Comparison of ENCODE assay signal across 7 mouse cellular contexts in genomic region chr3:57845786-57846661, GRCm38 (mm10). TPM values are rescaled to one million over a fixed set of nuclear protein-coding genes. Genes with fewer than 3 reads are reported as not detected.
DNase-seq lines count a peak whose midpoint lies in the region; ATAC-seq and TF ChIP-seq lines count a peak whose summit lies in the region.

No protein-coding gene starts in this region.

- H3K4me2 ChIP-seq in CH12.LX (ENCODE audit: insufficient read depth, low read depth, poor library complexity, severe bottlenecking) = peak overlapping the region; percentile 76; the same call in 1 of the 2 replicates
- H3K4me2 ChIP-seq in embryonic facial prominence, embryonic 11.5 days (ENCODE audit: low read depth, low read length) = peak overlapping the region; percentile 57
- peak overlapping the region; percentile 70 for H3K4me2 ChIP-seq in hindbrain, embryonic 11.5 days (replicated peaks; ENCODE audit: low read depth, low read length)
- H3K4me2 ChIP-seq in limb, embryonic 14.5 days (replicated peaks; ENCODE audit: low read depth, low read length, severe bottlenecking) = peak overlapping the region; percentile 71

- H3K4me3 ChIP-seq in CH12.LX (replicated peaks in 1 of 3; ENCODE audit: low read depth in 2 of 3, low read length in 2 of 3, poor library complexity in 1 of 3) = peak overlapping the region; percentile 57 to 88 (median 84)
- peak overlapping the region; percentile 77 to 90 for H3K4me3 ChIP-seq in ES-E14 (ENCODE audit: insufficient read depth in 1 of 2, low read depth in 1 of 2, low read length in 2 of 2, poor library complexity in 1 of 2, severe bottlenecking in 1 of 2)
- peak overlapping the region; percentile 73 for H3K4me3 ChIP-seq in embryonic facial prominence, embryonic 11.5 days (ENCODE audit: low read depth, low read length)
- H3K4me3 ChIP-seq in hindbrain, embryonic 11.5 days (ENCODE audit: low read depth, low read length) = peak overlapping the region; percentile 77
- peak overlapping the region; percentile 91 for H3K4me3 ChIP-seq in limb, embryonic 14.5 days (replicated peaks; ENCODE audit: low read length)

- dilution Hi-C loops in CH12.LX (cut with MboI; ENCODE audit: extremely low pct_ligation_motif_present, extremely low pct_unique_long_range_greater_than_20kb, low sequenced_read_pairs) = no loop called here

- TF ChIP-seq RAD21 in CH12.LX (IDR thresholded peaks at IDR 0.05; ENCODE audit: low read depth, low read length) = no peak; the same call in 1 of the 2 replicates

- TF ChIP-seq CTCF in CH12.LX (conservative IDR thresholded peaks at IDR 0.05 in 1 of 2, IDR thresholded peaks at IDR 0.05 in 1 of 2; ENCODE audit: low read depth in 2 of 2, low read length in 2 of 2) = no peak

- H3K27me3 ChIP-seq in CH12.LX (replicated peaks) = no peaks in the 10 kb centered on the region
- no peaks in the 10 kb centered on the region for H3K27me3 ChIP-seq in embryonic facial prominence, embryonic 11.5 days (ENCODE audit: control insufficient read depth, insufficient read depth, low read length)
- H3K27me3 ChIP-seq in hindbrain, embryonic 11.5 days (ENCODE audit: control insufficient read depth, insufficient read depth, low read length) = no peaks in the 10 kb centered on the region
- H3K27me3 ChIP-seq in limb, embryonic 14.5 days (ENCODE audit: control insufficient read depth, insufficient read depth, low read length) = no peaks in the 10 kb centered on the region

- H3K27ac ChIP-seq in CH12.LX (ENCODE audit: insufficient read depth, low read depth) = no peak overlapping the region
- H3K27ac ChIP-seq in ES-E14 (ENCODE audit: insufficient read depth, low read depth, low read length, poor library complexity, severe bottlenecking) = no peak overlapping the region
- no peak overlapping the region; the same call in 1 of the 2 replicates for H3K27ac ChIP-seq in embryonic facial prominence, embryonic 11.5 days (replicated peaks; ENCODE audit: low read depth, low read length)
- peak overlapping the region; percentile 99 for H3K27ac ChIP-seq in hindbrain, embryonic 11.5 days (ENCODE audit: low read depth, low read length)
- no peak overlapping the region for H3K27ac ChIP-seq in limb, embryonic 14.5 days (replicated peaks; ENCODE audit: low read depth, low read length)

- TF ChIP-seq POLR2A in CH12.LX (IDR thresholded peaks at IDR 0.05; ENCODE audit: low read depth, low read length) = no peak
- TF ChIP-seq POLR2A in limb, embryonic 14.5 days (IDR thresholded peaks at IDR 0.05; ENCODE audit: borderline replicate concordance, extremely low read depth, insufficient read depth, insufficient read length) = no peak

- DNase-seq in CH12.LX (ENCODE audit: extremely low read depth) = peak; percentile 66
- DNase-seq in ES-E14 (ENCODE audit: low read depth, low spot score) = no peak
- peak; percentile 51 for DNase-seq in embryonic facial prominence, embryonic 11.5 days (ENCODE audit: low spot score)
- peak; percentile 56 for DNase-seq in hindbrain, embryonic 11.5 days (ENCODE audit: low spot score)
- DNase-seq in limb, embryonic 14.5 days (ENCODE audit: low spot score) = peak; percentile 59
- peak; percentile 8 for DNase-seq in retina, adult 2 months (ENCODE audit: low read depth, low spot score)
- no peak for DNase-seq in urinary bladder, adult 2 months (ENCODE audit: low spot score)

- no peaks in the 10 kb centered on the region; the same call in 1 of the 2 replicates for H3K79me2 ChIP-seq in CH12.LX (replicated peaks; ENCODE audit: control insufficient read depth, extremely low read depth, insufficient read depth, poor library complexity, severe bottlenecking)

- 13% methylated on average over 11 of the region's 11 CpGs for WGBS in embryonic facial prominence, embryonic 11.5 days
- WGBS in hindbrain, embryonic 11.5 days = 12% methylated on average over 11 of the region's 11 CpGs
- WGBS in limb, embryonic 14.5 days = 14% methylated on average over 11 of the region's 11 CpGs

- no peak for ATAC-seq in embryonic facial prominence, embryonic 11.5 days (replicated peaks; ENCODE audit: insufficient number of reproducible peaks, low FRiP score, low TSS enrichment, low read depth)
- ATAC-seq in hindbrain, embryonic 11.5 days (ENCODE audit: low FRiP score) = no peak
- no peak for ATAC-seq in limb, embryonic 14.5 days (ENCODE audit: low FRiP score, low read depth)

- peaks cover 4 to 37% of the 10 kb centered on the region in 2 experiments for H3K36me3 ChIP-seq in CH12.LX (replicated peaks in 1 of 2; ENCODE audit: control insufficient read depth in 1 of 2, insufficient read depth in 1 of 2, low read length in 1 of 2)
- H3K36me3 ChIP-seq in ES-E14 (ENCODE audit: control insufficient read depth, insufficient read depth, low read length, poor library complexity, severe bottlenecking) = no peaks in the 10 kb centered on the region
- H3K36me3 ChIP-seq in embryonic facial prominence, embryonic 11.5 days (replicated peaks; ENCODE audit: control insufficient read depth, insufficient read depth, low read depth, low read length) = no peaks in the 10 kb centered on the region; the same call in 1 of the 2 replicates
- peaks cover 3% of the 10 kb centered on the region for H3K36me3 ChIP-seq in hindbrain, embryonic 11.5 days (ENCODE audit: control insufficient read depth, insufficient read depth, low read length)
- peaks cover 26% of the 10 kb centered on the region for H3K36me3 ChIP-seq in limb, embryonic 14.5 days (ENCODE audit: control insufficient read depth, insufficient read depth, low read length)

- H3K9ac ChIP-seq in CH12.LX (ENCODE audit: insufficient read depth, low read depth) (peak overlapping the region; percentile 64; the same call in 1 of the 2 replicates), ES-E14 (ENCODE audit: insufficient read depth, low read depth, low read length, poor library complexity, severe bottlenecking) (peak overlapping the region; percentile 71; the same call in 1 of the 2 replicates)
- H3K9ac ChIP-seq in embryonic facial prominence, embryonic 11.5 days (replicated peaks; ENCODE audit: low read length) = peak overlapping the region; percentile 85
- H3K9ac ChIP-seq in hindbrain, embryonic 11.5 days (ENCODE audit: low read depth, low read length) = peak overlapping the region; percentile 82
- peak overlapping the region; percentile 86 for H3K9ac ChIP-seq in limb, embryonic 14.5 days (ENCODE audit: low read depth, low read length, severe bottlenecking)

- no peak for TF ChIP-seq EP300 in CH12.LX (IDR thresholded peaks at IDR 0.05; ENCODE audit: low read length)

- H3K9me3 ChIP-seq in CH12.LX (replicated peaks; ENCODE audit: low read length) (peaks cover 8% of the 10 kb centered on the region), ES-E14 (ENCODE audit: control insufficient read depth, insufficient read depth, low read depth, low read length) (no peaks in the 10 kb centered on the region)
- no peaks in the 10 kb centered on the region for H3K9me3 ChIP-seq in embryonic facial prominence, embryonic 11.5 days (replicated peaks; ENCODE audit: control insufficient read depth, low read length)
- no peaks in the 10 kb centered on the region for H3K9me3 ChIP-seq in hindbrain, embryonic 11.5 days (ENCODE audit: control insufficient read depth, low read length)
- H3K9me3 ChIP-seq in limb, embryonic 14.5 days (ENCODE audit: control insufficient read depth, low read length) = no peaks in the 10 kb centered on the region

- in situ Hi-C loops in CH12.LX (cut with MboI; ENCODE audit: low pct_ligation_motif_present, low pct_unique_long_range_greater_than_20kb, low sequenced_read_pairs) (loop anchor here (5.0 to 25.0 kb wide), 2 partner anchors 276 to 641 kb away; no protein-coding TSS in a partner anchor), ES-E14 (cut with MboI; ENCODE audit: low sequenced_read_pairs in 2 of 2, unreplicated experiment in 2 of 2) (loop anchor here in 1 of 2 experiments (10.0 kb wide), 1 partner anchor 279 kb away; no protein-coding TSS in a partner anchor)

- H3K4me1 ChIP-seq in CH12.LX (ENCODE audit: control insufficient read depth in 1 of 2, insufficient read depth in 2 of 2) (peaks cover 0 to 12% of the 10 kb centered on the region in 2 experiments; a peak in 2 of 4 replicates), ES-E14 (ENCODE audit: control insufficient read depth in 2 of 2, insufficient read depth in 2 of 2, low read length in 2 of 2, poor library complexity in 1 of 2) (peaks cover 0 to 2% of the 10 kb centered on the region in 2 experiments; a peak in 3 of 4 replicates)
- H3K4me1 ChIP-seq in embryonic facial prominence, embryonic 11.5 days (ENCODE audit: control insufficient read depth, insufficient read depth, low read length) = no peaks in the 10 kb centered on the region
- H3K4me1 ChIP-seq in hindbrain, embryonic 11.5 days (replicated peaks; ENCODE audit: control insufficient read depth, insufficient read depth, low read length) = no peaks in the 10 kb centered on the region
- H3K4me1 ChIP-seq in limb, embryonic 14.5 days (ENCODE audit: control insufficient read depth, insufficient read depth, low read length) = peaks cover 8% of the 10 kb centered on the region

TF ChIP-seq in CH12.LX, 34 proteins besides CTCF, POLR2A, EP300 and RAD21:
- TF ChIP-seq TBP (conservative IDR thresholded peaks at IDR 0.05; ENCODE audit: low read depth, low read length) = no peak
- TF ChIP-seq SIN3A (IDR thresholded peaks at IDR 0.05; ENCODE audit: low read length) = no peak
- TF ChIP-seq TCF12 (IDR thresholded peaks at IDR 0.05; ENCODE audit: low read depth, low read length) = no peak

TF ChIP-seq in ES-E14, 5 proteins besides CTCF, POLR2A, EP300 and RAD21:
- TF ChIP-seq MAFK (IDR thresholded peaks at IDR 0.05; ENCODE audit: insufficient read depth, low read depth, low read length) (peak; percentile 64), HCFC1 (IDR thresholded peaks at IDR 0.05; ENCODE audit: borderline replicate concordance, insufficient read depth, low read length) (no peak)

RNA-seq across cellular contexts. Expression of gene Pfn2, which starts 1.9 kb away (rescaled TPM):
- 19.1 and 24.4 TPM in 2 replicates for total RNA-seq in CH12.LX (2012; rRNA removed)
- 197 and 206 TPM in 2 replicates for total RNA-seq in CH12.LX (2014; rRNA removed)
- 142 and 165 TPM in 2 replicates for polyA plus RNA-seq in CH12.LX (2012; ENCODE audit: insufficient read length, low read depth)
- 5.4 and 9.5 TPM in 2 replicates for total RNA-seq in ES-E14 (2012; rRNA removed)
- 209 and 216 TPM in 2 replicates for polyA plus RNA-seq in embryonic facial prominence, embryonic 11.5 days (2014; fragmentation: Nextera tagmentation; extraction: Ambion mirVana)
- polyA plus RNA-seq in hindbrain, embryonic 11.5 days (2014; fragmentation: Nextera tagmentation; extraction: Ambion mirVana) = 305 and 329 TPM in 2 replicates
- 131 and 143 TPM in 2 replicates for polyA plus RNA-seq in limb, embryonic 14.5 days (2012; rRNA removed)
- polyA plus RNA-seq in limb, embryonic 14.5 days (2014; fragmentation: Nextera tagmentation; extraction: Ambion mirVana) = 146 and 168 TPM in 2 replicates
- 69.7 and 92.5 TPM in 2 replicates for polyA plus RNA-seq in urinary bladder, adult 2 months (2012; rRNA removed)

Comparison
In these comparisons a context has a peak if more than half of its experiments do, and no peak if none do; other contexts are left out.
1. DNase-seq: peak in CH12.LX (single experiment), embryonic facial prominence, embryonic 11.5 days (single experiment), hindbrain, embryonic 11.5 days (single experiment), limb, embryonic 14.5 days (single experiment) and retina, adult 2 months (single experiment); none in ES-E14 (single experiment) and urinary bladder, adult 2 months (single experiment).
2. Peak in every context shown above with its lines, with median percentiles within 50 percentile points of each other: H3K4me2 ChIP-seq, H3K4me3 ChIP-seq and H3K9ac ChIP-seq.